In the genomic region with DNA sequence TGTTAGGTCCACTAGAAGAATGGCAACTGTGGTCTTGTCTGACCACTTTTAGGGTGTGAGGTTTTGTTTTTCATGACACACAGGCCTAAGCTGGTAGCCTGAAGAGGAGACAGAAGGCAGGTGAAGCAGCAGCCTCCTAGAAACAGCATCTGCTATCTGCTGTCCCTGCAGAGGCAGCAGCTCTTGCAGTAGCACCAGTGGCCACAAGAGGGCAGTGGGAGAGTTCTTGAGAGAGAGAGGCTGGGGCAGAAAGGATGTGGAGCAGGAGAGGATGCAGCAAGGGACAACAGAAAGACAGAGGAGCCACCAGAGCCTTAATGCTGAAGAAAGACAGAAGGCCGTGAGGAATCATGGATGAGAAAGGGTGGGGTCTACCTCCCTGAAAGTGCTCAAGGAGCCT, we compare ENCODE assay signal across 8 mouse cellular contexts.
DNase-seq lines count a peak whose midpoint lies in the region; ATAC-seq and TF ChIP-seq lines count a peak whose summit lies in the region.
"Had no signal": no experiment of that assay in that cellular context is flagged by ENCODE, and none has a peak within 500 bp of the region (broad histone marks: within the 10 kb centered on the region; RNA-seq: fewer than 3 reads in every experiment).

No protein-coding gene starts in this region.

- no peak for ATAC-seq in heart, postnatal 0 days (ENCODE audit: insufficient read depth, low read depth)

- H3K36me3 ChIP-seq in MEL (ENCODE audit: control insufficient read depth in 1 of 2, insufficient read depth in 2 of 2, low read length in 2 of 2) = no peaks in the 10 kb centered on the region
- H3K36me3 ChIP-seq in heart, postnatal 0 days (replicated peaks; ENCODE audit: control insufficient read depth, insufficient read depth, low read length) = no peaks in the 10 kb centered on the region
- H3K36me3 ChIP-seq: liver, embryonic 15.5 days had no signal

- no peak overlapping the region for H3K4me2 ChIP-seq in heart, postnatal 0 days (ENCODE audit: low read depth, low read length)
- H3K4me2 ChIP-seq: liver, embryonic 15.5 days had no signal

- 37% methylated on average over 1 of the region's 1 CpGs for WGBS in heart, postnatal 0 days

- H3K27me3 ChIP-seq in MEL (ENCODE audit: control insufficient read depth in 1 of 2, insufficient read depth in 2 of 2, low read length in 2 of 2) = no peaks in the 10 kb centered on the region
- no peaks in the 10 kb centered on the region for H3K27me3 ChIP-seq in heart, postnatal 0 days (ENCODE audit: control insufficient read depth, insufficient read depth, low read length)
- H3K27me3 ChIP-seq: liver, embryonic 15.5 days had no signal

- H3K4me3 ChIP-seq in MEL (ENCODE audit: control insufficient read depth in 1 of 2, insufficient read depth in 1 of 2, low read depth in 2 of 2, low read length in 2 of 2) = no peak overlapping the region
- H3K4me3 ChIP-seq in heart, postnatal 0 days (ENCODE audit: low read depth, low read length) = no peak overlapping the region
- H3K4me3 ChIP-seq: liver, embryonic 15.5 days had no signal

- H3K79me2 ChIP-seq in MEL (ENCODE audit: control insufficient read depth, insufficient read depth, low read length, poor library complexity) = no peaks in the 10 kb centered on the region

- DNase-seq in MEL (ENCODE audit: low read depth, low spot score) = peak; percentile 28
- peak; percentile 63 for DNase-seq in adrenal gland, adult 2 months
- peak; percentile 71 for DNase-seq in embryo, embryonic 11 days
- DNase-seq in heart, postnatal 0 days (ENCODE audit: low spot score) = no peak
- peak; percentile 29 for DNase-seq in left cerebral cortex, adult 11 months (ENCODE audit: low spot score)
- DNase-seq in mesoderm, embryonic 11.5 days (ENCODE audit: low read depth, low spot score) = peak; percentile 66
- DNase-seq in spleen, postnatal 14 days (ENCODE audit: low spot score in 2 of 2) = peak; percentile 9 to 38

- no peak for TF ChIP-seq EP300 in MEL (IDR thresholded peaks at IDR 0.05; ENCODE audit: low read depth in 1 of 2, low read length in 2 of 2)
- TF ChIP-seq EP300 in heart, postnatal 0 days (IDR thresholded peaks at IDR 0.05; ENCODE audit: low read depth) = no peak

- peak; percentile 52 to 69 (median 53) for TF ChIP-seq CTCF in MEL (IDR thresholded peaks at IDR 0.05 in 2 of 3, conservative IDR thresholded peaks at IDR 0.05 in 1 of 3; ENCODE audit: control insufficient read depth in 1 of 3, insufficient read depth in 1 of 3, low read depth in 2 of 3, low read length in 3 of 3, poor library complexity in 1 of 3, severe bottlenecking in 1 of 3)
- TF ChIP-seq CTCF in heart, postnatal 0 days (IDR thresholded peaks at IDR 0.05; ENCODE audit: low read depth) = peak; percentile 74

- H3K9me3 ChIP-seq in MEL (replicated peaks; ENCODE audit: insufficient read depth, low read length) = no peaks in the 10 kb centered on the region
- H3K9me3 ChIP-seq in heart, postnatal 0 days (replicated peaks; ENCODE audit: control insufficient read depth, low read length) = no peaks in the 10 kb centered on the region
- H3K9me3 ChIP-seq: liver, embryonic 15.5 days had no signal

- peak; percentile 35 for TF ChIP-seq RAD21 in MEL (IDR thresholded peaks at IDR 0.05; ENCODE audit: low read depth, low read length)

- H3K9ac ChIP-seq in MEL (ENCODE audit: control insufficient read depth, low read depth, low read length, poor library complexity, severe bottlenecking) = no peak overlapping the region
- no peak overlapping the region for H3K9ac ChIP-seq in heart, postnatal 0 days (replicated peaks; ENCODE audit: low read depth, low read length)
- H3K9ac ChIP-seq: liver, embryonic 15.5 days had no signal

- no peak overlapping the region for H3K27ac ChIP-seq in MEL (ENCODE audit: control insufficient read depth, low read depth, low read length)
- no peak overlapping the region for H3K27ac ChIP-seq in heart, postnatal 0 days (ENCODE audit: low read depth)
- H3K27ac ChIP-seq: liver, embryonic 15.5 days had no signal

- no peak for TF ChIP-seq POLR2A in MEL (IDR thresholded peaks at IDR 0.05; ENCODE audit: control insufficient read depth in 1 of 2, insufficient read depth in 1 of 2, low read depth in 1 of 2, low read length in 2 of 2, poor library complexity in 1 of 2)

- H3K4me1 ChIP-seq in MEL (ENCODE audit: control insufficient read depth in 1 of 2, insufficient read depth in 2 of 2, low read length in 2 of 2) = no peaks in the 10 kb centered on the region
- H3K4me1 ChIP-seq in heart, postnatal 0 days (ENCODE audit: control insufficient read depth, insufficient read depth) = no peaks in the 10 kb centered on the region
- H3K4me1 ChIP-seq: liver, embryonic 15.5 days had no signal

TF ChIP-seq in MEL, 35 proteins besides CTCF, POLR2A, EP300 and RAD21:
- TF ChIP-seq SMC3 (IDR thresholded peaks at IDR 0.05; ENCODE audit: low read depth, low read length) = peak; percentile 41
- TF ChIP-seq TCF12 (IDR thresholded peaks at IDR 0.05; ENCODE audit: low read depth, low read length) = no peak
